21 mouse cellular contexts compared by ENCODE assay signal in genomic region chr7:4864130-4864845, GRCm38 (mm10). TPM values are rescaled to one million over a fixed set of nuclear protein-coding genes. Genes with fewer than 3 reads are reported as not detected.
DNase-seq lines count a peak whose midpoint lies in the region; ATAC-seq and TF ChIP-seq lines count a peak whose summit lies in the region.
"Had no signal": no experiment of that assay in that cellular context is flagged by ENCODE, and none has a peak within 500 bp of the region (broad histone marks: within the 10 kb centered on the region; RNA-seq: fewer than 3 reads in every experiment).

No protein-coding gene starts in this region.

- H3K4me2 ChIP-seq in heart, postnatal 0 days (ENCODE audit: low read depth, low read length): no peak overlapping the region
- no peak overlapping the region for H3K4me2 ChIP-seq in lung, postnatal 0 days (replicated peaks; ENCODE audit: low read depth, low read length)
- H3K4me2 ChIP-seq: limb, embryonic 15.5 days had no signal

- H3K9ac ChIP-seq in heart, postnatal 0 days (replicated peaks; ENCODE audit: low read depth, low read length): no peak overlapping the region
- no peak overlapping the region for H3K9ac ChIP-seq in lung, postnatal 0 days (replicated peaks; ENCODE audit: low read depth)
- H3K9ac ChIP-seq: hindbrain, embryonic 15.5 days; kidney, embryonic 15.5 days; limb, embryonic 15.5 days had no signal

- no peak for TF ChIP-seq CTCF in heart, postnatal 0 days (IDR thresholded peaks at IDR 0.05; ENCODE audit: low read depth)
- TF ChIP-seq CTCF in lung, postnatal 0 days (IDR thresholded peaks at IDR 0.05): no peak

- no peaks in the 10 kb centered on the region for H3K27me3 ChIP-seq in heart, postnatal 0 days (ENCODE audit: control insufficient read depth, insufficient read depth, low read length)
- H3K27me3 ChIP-seq in heart, embryonic 10.5 days (ENCODE audit: insufficient read depth, poor library complexity, severe bottlenecking): peaks cover 4% of the 10 kb centered on the region; the same call in 1 of the 2 replicates
- no peaks in the 10 kb centered on the region for H3K27me3 ChIP-seq in lung, postnatal 0 days (replicated peaks; ENCODE audit: insufficient read depth, low read length)
- no peaks in the 10 kb centered on the region for H3K27me3 ChIP-seq in limb, embryonic 10.5 days (ENCODE audit: low read depth, poor library complexity, severe bottlenecking)
- H3K27me3 ChIP-seq: hindbrain, embryonic 15.5 days; limb, embryonic 15.5 days; Patski had no signal

- H3K4me1 ChIP-seq in heart, postnatal 0 days (ENCODE audit: control insufficient read depth, insufficient read depth): peaks cover 20% of the 10 kb centered on the region
- H3K4me1 ChIP-seq in heart, embryonic 10.5 days: peaks cover 9% of the 10 kb centered on the region
- peaks cover 9% of the 10 kb centered on the region for H3K4me1 ChIP-seq in lung, postnatal 0 days (ENCODE audit: insufficient read depth, low read depth, low read length)
- H3K4me1 ChIP-seq in limb, embryonic 10.5 days: peaks cover 15% of the 10 kb centered on the region

- ATAC-seq in heart, postnatal 0 days (ENCODE audit: insufficient read depth, low read depth): no peak
- no peak for ATAC-seq in lung, postnatal 0 days
- ATAC-seq: CD4-positive, CD25-positive, alpha-beta regulatory T cell, adult 4 months had no signal

- WGBS in heart, postnatal 0 days: 84% methylated on average over 5 of the region's 5 CpGs
- 83% methylated on average over 5 of the region's 5 CpGs for WGBS in heart, embryonic 10.5 days
- WGBS in lung, postnatal 0 days: 70% methylated on average over 5 of the region's 5 CpGs
- WGBS in limb, embryonic 10.5 days: 87% methylated on average over 5 of the region's 5 CpGs

- no peaks in the 10 kb centered on the region for H3K9me3 ChIP-seq in heart, postnatal 0 days (replicated peaks; ENCODE audit: control insufficient read depth, low read length)
- no peaks in the 10 kb centered on the region for H3K9me3 ChIP-seq in heart, embryonic 10.5 days
- H3K9me3 ChIP-seq in lung, postnatal 0 days (ENCODE audit: low read length): no peaks in the 10 kb centered on the region
- no peaks in the 10 kb centered on the region for H3K9me3 ChIP-seq in limb, embryonic 10.5 days (replicated peaks)
- H3K9me3 ChIP-seq: hindbrain, embryonic 15.5 days; kidney, embryonic 15.5 days; limb, embryonic 15.5 days had no signal

- no peak for TF ChIP-seq EP300 in heart, postnatal 0 days (IDR thresholded peaks at IDR 0.05; ENCODE audit: low read depth)
- TF ChIP-seq EP300 in lung, postnatal 0 days (IDR thresholded peaks at IDR 0.05): no peak

- peak; percentile 65 for DNase-seq in adrenal gland, adult 2 months
- no peak for DNase-seq in adrenal gland, postnatal 25 days
- DNase-seq in heart, postnatal 0 days (ENCODE audit: low spot score): no peak
- DNase-seq in heart, embryonic 10.5 days (ENCODE audit: low spot score): no peak
- no peak for DNase-seq in lung, postnatal 0 days (ENCODE audit: low spot score)
- DNase-seq in lung, postnatal 25 days (ENCODE audit: low spot score): no peak
- peak; percentile 83 for DNase-seq in fat pad, adult 2 months (ENCODE audit: extremely low read depth, low read depth, low spot score)
- DNase-seq in limb, embryonic 10.5 days (ENCODE audit: low spot score): no peak
- DNase-seq: heart, postnatal 36 days; right cerebral cortex, postnatal 25 days; spleen, adult 18-20 months had no signal

- no peaks in the 10 kb centered on the region for H3K36me3 ChIP-seq in heart, postnatal 0 days (replicated peaks; ENCODE audit: control insufficient read depth, insufficient read depth, low read length)
- H3K36me3 ChIP-seq in heart, embryonic 10.5 days: no peaks in the 10 kb centered on the region
- H3K36me3 ChIP-seq in lung, postnatal 0 days (ENCODE audit: insufficient read depth, low read length): no peaks in the 10 kb centered on the region
- H3K36me3 ChIP-seq in limb, embryonic 10.5 days: no peaks in the 10 kb centered on the region
- H3K36me3 ChIP-seq: forebrain, embryonic 10.5 days; hindbrain, embryonic 15.5 days; kidney, embryonic 15.5 days; limb, embryonic 15.5 days had no signal

- no peak overlapping the region for H3K4me3 ChIP-seq in heart, postnatal 0 days (ENCODE audit: low read depth, low read length)
- no peak overlapping the region for H3K4me3 ChIP-seq in heart, embryonic 10.5 days
- no peak overlapping the region for H3K4me3 ChIP-seq in lung, postnatal 0 days (ENCODE audit: low read depth, low read length)
- H3K4me3 ChIP-seq in limb, embryonic 10.5 days: no peak overlapping the region
- H3K4me3 ChIP-seq: heart, adult 2 months; hindbrain, embryonic 15.5 days had no signal

- peak overlapping the region; percentile 59; the same call in 1 of the 2 replicates for H3K27ac ChIP-seq in heart, postnatal 0 days (ENCODE audit: low read depth)
- H3K27ac ChIP-seq in heart, embryonic 10.5 days: no peak overlapping the region
- peak overlapping the region; percentile 72; the same call in 1 of the 2 replicates for H3K27ac ChIP-seq in lung, postnatal 0 days (ENCODE audit: low read length)
- no peak overlapping the region for H3K27ac ChIP-seq in limb, embryonic 10.5 days
- H3K27ac ChIP-seq: forebrain, embryonic 10.5 days; hindbrain, embryonic 15.5 days had no signal

RNA-seq across cellular contexts. Expression of gene Isoc2b, which starts 5.8 kb away (rescaled TPM):
- total RNA-seq in adrenal gland, adult 2 months (2021): 10 to 100 TPM; 10.9 to 23.8 TPM
- 75.4 and 78.2 TPM in 2 replicates for polyA plus RNA-seq in adrenal gland, adult 2 months (2012; rRNA removed)
- 24.0 and 30.5 TPM in 2 replicates for total RNA-seq in adrenal gland, postnatal 25 days (2021)
- total RNA-seq in heart, postnatal 0 days (2014; rRNA removed; ENCODE audit: low replicate concordance): 1.4 and 20.0 TPM in 2 replicates
- polyA plus RNA-seq in heart, postnatal 0 days (2015; fragmentation: Nextera tagmentation; extraction: Ambion mirVana): 4.5 and 6.5 TPM in 2 replicates
- polyA plus RNA-seq in heart, embryonic 10.5 days (2016; fragmentation: Nextera tagmentation; extraction: Ambion mirVana): 3.9 TPM in 2 replicates
- 12.7 and 16.1 TPM in 2 replicates for polyA plus RNA-seq in lung, postnatal 0 days (2015; fragmentation: Nextera tagmentation; extraction: Ambion mirVana)
- polyA plus RNA-seq in limb, embryonic 10.5 days (2016; fragmentation: Nextera tagmentation; extraction: Ambion mirVana): 2.6 and 3.1 TPM in 2 replicates

RNA-seq across cellular contexts. Expression of gene Isoc2a, which starts 12.7 kb away (rescaled TPM):
- 10 to 100 TPM; 35.5 to 43.4 TPM for total RNA-seq in adrenal gland, adult 2 months (2021)
- polyA plus RNA-seq in adrenal gland, adult 2 months (2012; rRNA removed): 43.5 and 45.6 TPM in 2 replicates
- total RNA-seq in adrenal gland, postnatal 25 days (2021): 42.1 and 48.2 TPM in 2 replicates
- total RNA-seq in heart, postnatal 0 days (2014; rRNA removed; ENCODE audit: low replicate concordance): 15.2 and 25.6 TPM in 2 replicates
- 1.4 and 1.6 TPM in 2 replicates for polyA plus RNA-seq in heart, postnatal 0 days (2015; fragmentation: Nextera tagmentation; extraction: Ambion mirVana)
- polyA plus RNA-seq in heart, embryonic 10.5 days (2016; fragmentation: Nextera tagmentation; extraction: Ambion mirVana): 1.3 TPM in 2 replicates
- 0.53 and 0.57 TPM in 2 replicates for polyA plus RNA-seq in lung, postnatal 0 days (2015; fragmentation: Nextera tagmentation; extraction: Ambion mirVana)
- polyA plus RNA-seq in limb, embryonic 10.5 days (2016; fragmentation: Nextera tagmentation; extraction: Ambion mirVana): 0.46 and 0.64 TPM in 2 replicates

RNA-seq across cellular contexts. Expression of gene Shisa7, which starts 19.8 kb away (rescaled TPM):
- 1 to 10 TPM; 1.9 TPM for total RNA-seq in adrenal gland, adult 2 months (2021)
- polyA plus RNA-seq in adrenal gland, adult 2 months (2012; rRNA removed): 2.9 and 4.0 TPM in 2 replicates
- total RNA-seq in adrenal gland, postnatal 25 days (2021): 2.0 and 2.2 TPM in 2 replicates
- 0.23 TPM in 1 of 2 replicates, not detected in the other for total RNA-seq in heart, postnatal 0 days (2014; rRNA removed; ENCODE audit: low replicate concordance)
- not detected in 2 replicates for polyA plus RNA-seq in heart, postnatal 0 days (2015; fragmentation: Nextera tagmentation; extraction: Ambion mirVana)
- 0.14 TPM in 1 of 2 replicates, not detected in the other for polyA plus RNA-seq in heart, embryonic 10.5 days (2016; fragmentation: Nextera tagmentation; extraction: Ambion mirVana)
- polyA plus RNA-seq in lung, postnatal 0 days (2015; fragmentation: Nextera tagmentation; extraction: Ambion mirVana): 0.43 and 0.51 TPM in 2 replicates
- polyA plus RNA-seq in limb, embryonic 10.5 days (2016; fragmentation: Nextera tagmentation; extraction: Ambion mirVana): 0.16 and 0.18 TPM in 2 replicates
- total RNA-seq: gastrocnemius, postnatal 14 days; heart, postnatal 36 days had no signal

RNA-seq across cellular contexts. Expression of gene Gm36210, which starts 42.0 kb away (rescaled TPM):
- total RNA-seq in adrenal gland, adult 2 months (2021): under 1 TPM; 0.23 to 0.45 TPM
- 0.27 TPM in 1 of 2 replicates, not detected in the other for polyA plus RNA-seq in adrenal gland, adult 2 months (2012; rRNA removed)
- not detected in 2 replicates for total RNA-seq in adrenal gland, postnatal 25 days (2021)
- 0.88 TPM in 1 of 2 replicates, not detected in the other for total RNA-seq in heart, postnatal 0 days (2014; rRNA removed; ENCODE audit: low replicate concordance)
- 0.08 and 0.12 TPM in 2 replicates for polyA plus RNA-seq in heart, postnatal 0 days (2015; fragmentation: Nextera tagmentation; extraction: Ambion mirVana)
- polyA plus RNA-seq in heart, embryonic 10.5 days (2016; fragmentation: Nextera tagmentation; extraction: Ambion mirVana): 0.18 and 0.36 TPM in 2 replicates
- polyA plus RNA-seq in lung, postnatal 0 days (2015; fragmentation: Nextera tagmentation; extraction: Ambion mirVana): not detected in 2 replicates
- not detected in 2 replicates for polyA plus RNA-seq in limb, embryonic 10.5 days (2016; fragmentation: Nextera tagmentation; extraction: Ambion mirVana)
- total RNA-seq: gastrocnemius, postnatal 14 days; heart, postnatal 36 days; megakaryocyte-erythroid progenitor cell, adult 5-6 weeks had no signal
- polyA plus RNA-seq: CD4-positive, CD25-positive, alpha-beta regulatory T cell, adult 4 months; intestine, embryonic 14.5 days; kidney, embryonic 15.5 days; limb, embryonic 15.5 days; Patski had no signal

RNA-seq across cellular contexts. Expression of gene Zfp628, which starts 50.7 kb away (rescaled TPM):
- 10 to 100 TPM; 15.1 to 19.2 TPM for total RNA-seq in adrenal gland, adult 2 months (2021)
- polyA plus RNA-seq in adrenal gland, adult 2 months (2012; rRNA removed): 35.6 and 41.3 TPM in 2 replicates
- 16.4 and 19.0 TPM in 2 replicates for total RNA-seq in adrenal gland, postnatal 25 days (2021)
- total RNA-seq in heart, postnatal 0 days (2014; rRNA removed; ENCODE audit: low replicate concordance): 8.9 and 13.1 TPM in 2 replicates
- 1.7 and 1.9 TPM in 2 replicates for polyA plus RNA-seq in heart, postnatal 0 days (2015; fragmentation: Nextera tagmentation; extraction: Ambion mirVana)
- 2.9 and 3.5 TPM in 2 replicates for polyA plus RNA-seq in heart, embryonic 10.5 days (2016; fragmentation: Nextera tagmentation; extraction: Ambion mirVana)
- 2.7 TPM in 2 replicates for polyA plus RNA-seq in lung, postnatal 0 days (2015; fragmentation: Nextera tagmentation; extraction: Ambion mirVana)
- 4.2 and 5.1 TPM in 2 replicates for polyA plus RNA-seq in limb, embryonic 10.5 days (2016; fragmentation: Nextera tagmentation; extraction: Ambion mirVana)

Comparison
In these comparisons a context has a peak if more than half of its experiments do, and no peak if none do; other contexts are left out.
1. DNase-seq: peak in adrenal gland, adult 2 months (single experiment) and fat pad, adult 2 months (single experiment); none in adrenal gland, postnatal 25 days (single experiment), heart, postnatal 0 days (single experiment), heart, embryonic 10.5 days (single experiment), lung, postnatal 0 days (single experiment), lung, postnatal 25 days (single experiment) and limb, embryonic 10.5 days (single experiment).
2. H3K27ac ChIP-seq: peak in heart, postnatal 0 days (single experiment) and lung, postnatal 0 days (single experiment); none in heart, embryonic 10.5 days (single experiment) and limb, embryonic 10.5 days (single experiment).
3. RNA of gene Isoc2a, which starts 12.7 kb away (polyA plus RNA-seq): 43.5 to 45.6 TPM in adrenal gland, adult 2 months; 1.4 to 1.6 TPM in heart, postnatal 0 days, 1.3 TPM in heart, embryonic 10.5 days, 0.46 to 0.64 TPM in limb, embryonic 10.5 days and 0.53 to 0.57 TPM in lung, postnatal 0 days; every median in the first group is over 10 times any median in the second.